Mouse (Mus musculus) ES-Bruce4 (cell line): ENCODE data around the gene Hmgcll1.

ENCODE experiments used
- CTCF ChIP-seq: IDR thresholded peaks from one replicate; pipeline ENCODE4 v1.8.1; 2011; ENCODE audit warnings: low read depth, low read length
- EP300 ChIP-seq: IDR thresholded peaks from 2 replicates; pipeline ENCODE4 v1.6.1; 2011; ENCODE audit warnings: low read depth, low read length; ENCODE audit not compliant: insufficient read depth
- POLR2A ChIP-seq: IDR thresholded peaks from one replicate; pipeline ENCODE4 v1.8.1; 2011; ENCODE audit warnings: low read length; ENCODE audit not compliant: insufficient read depth

GRCm38 (mm10) chr9:76099981-76100380 is 85.3 kb downstream of the Hmgcll1 start:
- TF ChIP-seq POLR2A (no peak), CTCF (no peak), EP300 (no peak)
